Mouse (Mus musculus) CH12.LX (cell line): ENCODE results near the gene Dzip1l. TPM values are rescaled to one million over a fixed set of nuclear protein-coding genes. Genes with fewer than 3 reads are reported as not detected.

Experiments used
- DNase-seq: peaks from one replicate; pipeline ENCODE4 v3.0.0-alpha.2; 2013; ENCODE audit errors: extremely low read depth
- H3K27ac ChIP-seq: 2 replicates; pipeline ENCODE4 v1.5.1; 2012; ENCODE audit warnings: low read depth, mild to moderate bottlenecking, control low read depth, moderate library complexity; ENCODE audit not compliant: insufficient read depth
- H3K27me3 ChIP-seq: replicated peaks from 2 replicates; pipeline ENCODE3; 2012; ENCODE audit warnings: inconsistent platforms
- H3K36me3 ChIP-seq, 2 experiments: replicated peaks in 1 of 2; 2 replicates each; pipeline versions ENCODE3 to v1.6.1; 2012; ENCODE audit warnings: inconsistent platforms in 1 of 2, low read length in 1 of 2, mild to moderate bottlenecking in 1 of 2, mixed read lengths in 1 of 2, moderate library complexity in 1 of 2; ENCODE audit not compliant: control insufficient read depth in 1 of 2, insufficient read depth in 1 of 2
- H3K4me1 ChIP-seq, 2 experiments: 2 replicates each; pipeline ENCODE4 v1.6.1; 2012; ENCODE audit warnings: inconsistent platforms in 1 of 2, moderate library complexity in 1 of 2; ENCODE audit not compliant: insufficient read depth in 2 of 2, control insufficient read depth in 1 of 2
- H3K4me2 ChIP-seq: 2 replicates; pipeline ENCODE4 v1.6.1; 2012; ENCODE audit warnings: low read depth, mild to moderate bottlenecking, control low read depth; ENCODE audit not compliant: poor library complexity, insufficient read depth, severe bottlenecking
- H3K4me3 ChIP-seq, 3 experiments: fragments of 150-350 bp in 1 of 3; sonication (generic) in 1 of 3; replicated peaks in 1 of 3; 2 replicates each; pipeline versions ENCODE3 to v1.5.1; 2011 to 2012; ENCODE audit warnings: low read depth in 2 of 3, low read length in 2 of 3, mild to moderate bottlenecking in 2 of 3, moderate library complexity in 2 of 3, control low read depth in 1 of 3, improper control_type of control experiment in 1 of 3, inconsistent platforms in 1 of 3, mixed read lengths in 1 of 3; ENCODE audit not compliant: poor library complexity in 1 of 3
- H3K79me2 ChIP-seq: replicated peaks from 2 replicates; pipeline ENCODE4 v1.6.1; 2012; ENCODE audit warnings: mild to moderate bottlenecking, moderate library complexity; ENCODE audit not compliant: control insufficient read depth, poor library complexity, insufficient read depth, severe bottlenecking; ENCODE audit errors: extremely low read depth
- H3K9ac ChIP-seq: 2 replicates; pipeline ENCODE4 v1.6.1; 2012; ENCODE audit warnings: low read depth, mild to moderate bottlenecking, control low read depth, moderate library complexity; ENCODE audit not compliant: insufficient read depth
- H3K9me3 ChIP-seq: replicated peaks from 2 replicates; pipeline ENCODE3; 2012; ENCODE audit warnings: low read length, inconsistent platforms, mixed read lengths
- CHD2 ChIP-seq: IDR thresholded peaks from 2 replicates; pipeline ENCODE4 v1.6.1; 2011; ENCODE audit warnings: low read length, improper control_type of control experiment
- E2F4 ChIP-seq: IDR thresholded peaks from 2 replicates; pipeline ENCODE4 v1.6.1; 2011; ENCODE audit warnings: low read depth, low read length, improper control_type of control experiment; ENCODE audit not compliant: insufficient replicate concordance
- ELF1 ChIP-seq: IDR thresholded peaks from 2 replicates; pipeline ENCODE4 v1.6.1; 2014; ENCODE audit warnings: low read depth, mild to moderate bottlenecking, inconsistent platforms, low read length, improper control_type of control experiment
- JUN ChIP-seq: IDR thresholded peaks from 2 replicates; pipeline ENCODE4 v1.6.1; 2011; ENCODE audit warnings: low read depth, mild to moderate bottlenecking, low read length, improper control_type of control experiment, moderate library complexity; ENCODE audit not compliant: insufficient read depth
- JUND ChIP-seq: conservative IDR thresholded peaks from 2 replicates; pipeline ENCODE4 v1.6.1; 2011; ENCODE audit warnings: low read depth, low read length, improper control_type of control experiment
- MAX ChIP-seq: IDR thresholded peaks from 2 replicates; pipeline ENCODE4 v1.6.1; 2011; ENCODE audit warnings: low read length, improper control_type of control experiment
- MAZ ChIP-seq: IDR thresholded peaks from 2 replicates; pipeline ENCODE4 v1.6.1; 2012; ENCODE audit warnings: low read depth, mild to moderate bottlenecking, inconsistent platforms, low read length, improper control_type of control experiment, moderate library complexity
- MXI1 ChIP-seq: IDR thresholded peaks from 2 replicates; pipeline ENCODE4 v1.6.1; 2011; ENCODE audit warnings: mild to moderate bottlenecking, low read depth, low read length, improper control_type of control experiment
- NRF1 ChIP-seq: IDR thresholded peaks from 2 replicates; pipeline ENCODE4 v1.6.1; 2014; ENCODE audit warnings: low read depth, mild to moderate bottlenecking, inconsistent platforms, low read length, improper control_type of control experiment, moderate library complexity
- RCOR1 ChIP-seq: conservative IDR thresholded peaks from 2 replicates; pipeline ENCODE4 v1.6.1; 2012; ENCODE audit warnings: low read depth, mild to moderate bottlenecking, inconsistent platforms, low read length, improper control_type of control experiment
- SMC3 ChIP-seq: IDR thresholded peaks from 2 replicates; pipeline ENCODE4 v1.6.1; 2011; ENCODE audit warnings: low read depth, low read length, improper control_type of control experiment
- USF1 ChIP-seq: IDR thresholded peaks from 2 replicates; pipeline ENCODE4 v1.6.1; 2014; ENCODE audit warnings: low read depth, mild to moderate bottlenecking, inconsistent platforms, low read length, improper control_type of control experiment
- ZNF384 ChIP-seq: IDR thresholded peaks from 2 replicates; pipeline ENCODE4 v1.6.1; 2012; ENCODE audit warnings: low read depth, low read length, improper control_type of control experiment, inconsistent platforms
- dilution Hi-C: fragments of 300-500 bp; cut with MboI; formaldehyde crosslinking; loops from 2 replicates; pipeline ENCODE4 v1.14.3; 2020; ENCODE audit warnings: low sequenced_read_pairs; ENCODE audit not compliant: extremely low pct_unique_long_range_greater_than_20kb, extremely low pct_ligation_motif_present
- in situ Hi-C: fragments of 300-500 bp; cut with MboI; formaldehyde crosslinking; loops from 3 replicates; pipeline ENCODE4 v1.14.3; 2019; ENCODE audit warnings: low sequenced_read_pairs, low pct_ligation_motif_present, low pct_unique_long_range_greater_than_20kb, mixed read lengths
- polyA plus RNA-seq: library from polyadenylated mRNA; unstranded; fragments of >175 nt; gene quantifications from 2 replicates; pipeline ENCODE4 v1.2.1, GENCODE M21; 2012; ENCODE audit warnings: low read depth; ENCODE audit not compliant: insufficient read length
- total RNA-seq, 2 experiments: library from RNA; depleted of rRNA; stranded (reverse); fragments of 300-350 nt in 1 of 2; fragments of >200 nt in 1 of 2; gene quantifications; 2 replicates each; pipeline ENCODE4 v1.2.3; 2012 to 2014

Dzip1l gene
- total and polyA plus RNA-seq, 3 experiments, result not detected

DNA sequence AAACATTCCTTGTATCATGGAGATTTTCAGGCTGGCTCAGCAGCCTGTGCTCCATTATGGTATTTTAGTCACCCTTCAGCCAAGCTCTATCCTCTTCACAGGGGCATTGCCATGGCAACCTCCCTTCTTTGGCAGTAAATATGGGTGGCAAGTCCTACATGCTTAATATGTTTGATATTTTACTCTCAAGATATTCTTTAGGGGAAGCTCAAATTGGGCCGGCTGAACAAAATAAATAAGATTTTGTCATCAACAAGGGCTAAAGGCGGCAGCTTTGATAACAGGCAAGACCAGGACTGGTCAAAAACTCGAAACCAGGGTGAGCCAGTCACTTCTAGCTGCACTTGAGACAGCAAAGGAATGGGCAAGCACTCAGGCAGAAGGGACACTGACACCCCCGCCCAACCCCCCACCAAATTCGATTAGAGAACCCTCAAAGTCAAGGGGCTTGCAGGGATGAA is 55.8 kb downstream of the Dzip1l start:
- Histone ChIP-seq H3K36me3 (no peaks in the 10 kb centered on the region), H3K27ac (no peak overlapping the region), H3K4me1 (no peaks in the 10 kb centered on the region), H3K9me3 (no peaks in the 10 kb centered on the region), H3K4me2 (no peak overlapping the region), H3K9ac (no peak overlapping the region), H3K4me3 (no peak overlapping the region), H3K79me2 (no peaks in the 10 kb centered on the region), H3K27me3 (peaks cover 37% of the 10 kb centered on the region)
- dilution Hi-C loops, result no loop called here
- DNase-seq, result no peak
- TF ChIP-seq CHD2 (no peak), ZNF384 (no peak), JUN (no peak), USF1 (no peak)
- in situ Hi-C loops, result no loop called here

DNA sequence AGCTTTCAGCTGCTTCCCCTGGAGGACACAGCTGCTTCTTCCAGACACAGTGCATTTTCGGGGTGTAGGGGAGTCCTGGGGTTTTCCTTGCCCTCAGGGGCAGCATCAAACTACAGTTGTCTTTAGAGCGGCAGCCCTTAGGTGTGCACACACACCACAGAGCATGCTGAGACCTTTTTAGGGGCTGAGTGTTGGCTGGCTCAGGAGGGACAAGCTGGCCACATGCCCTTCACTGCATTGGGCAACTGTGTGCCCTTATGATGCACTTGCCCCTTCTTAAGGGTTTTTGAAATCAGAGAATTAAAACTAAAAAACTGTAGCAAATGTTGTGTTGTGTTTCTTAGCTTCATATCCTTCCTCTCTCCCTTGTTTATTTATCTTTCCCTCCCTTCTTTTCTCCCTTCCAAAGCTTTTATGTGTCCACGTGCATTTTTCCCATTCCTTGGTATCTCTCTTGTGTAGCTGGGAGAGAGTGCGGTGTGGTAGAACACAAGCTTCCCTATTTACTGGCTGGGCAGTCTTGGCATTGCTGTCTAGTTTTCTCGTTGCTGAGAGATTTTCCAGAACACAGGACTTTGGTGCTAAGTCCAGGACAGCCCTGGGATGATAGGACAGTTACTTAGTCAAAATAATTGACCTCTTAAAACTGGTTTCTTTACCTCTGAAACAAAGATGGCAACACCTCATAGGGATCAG is 56.4 kb downstream of the Dzip1l start:
- H3K36me3 ChIP-seq, result no peaks in the 10 kb centered on the region
- H3K4me3 ChIP-seq, result no peak overlapping the region
- in situ Hi-C loops (no loop called here), dilution Hi-C loops (no loop called here)
- no peak for TF ChIP-seq ZNF384
- TF ChIP-seq ELF1, result no peak
- no peak for TF ChIP-seq SMC3
- no peak for TF ChIP-seq MAX
- no peak for TF ChIP-seq CHD2
- no peak for TF ChIP-seq RCOR1
- no peak for TF ChIP-seq E2F4
- no peak for TF ChIP-seq MAZ
- no peak overlapping the region for H3K9ac ChIP-seq
- no peak for DNase-seq
- no peak overlapping the region for H3K4me2 ChIP-seq
- H3K4me1 ChIP-seq, result no peaks in the 10 kb centered on the region
- no peaks in the 10 kb centered on the region for H3K79me2 ChIP-seq
- H3K27ac ChIP-seq, result no peak overlapping the region
- H3K9me3 ChIP-seq, result no peaks in the 10 kb centered on the region
- peaks cover 33% of the 10 kb centered on the region for H3K27me3 ChIP-seq

DNA sequence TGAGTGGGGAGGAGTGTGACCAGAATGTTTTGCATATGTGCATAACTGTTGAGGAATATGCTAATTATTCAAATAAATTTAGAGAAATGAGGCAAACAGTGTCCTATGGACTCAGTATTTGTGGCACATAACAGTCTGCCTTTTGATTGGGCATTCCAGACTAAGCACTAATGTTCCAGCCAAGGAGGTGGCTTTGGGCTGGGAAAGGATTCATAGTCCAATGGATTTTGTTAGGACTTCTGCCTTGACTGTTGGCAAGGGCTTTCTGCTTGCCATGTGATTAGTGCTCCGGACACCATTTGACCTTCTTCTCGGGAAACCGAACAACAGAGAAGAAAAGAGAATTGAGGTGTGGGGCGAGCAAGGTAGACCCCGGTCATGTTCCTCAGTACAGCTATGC is 60.5 kb downstream of the Dzip1l start:
- dilution Hi-C loops, result no loop called here
- in situ Hi-C loops, result no loop called here
- H3K36me3 ChIP-seq, result no peaks in the 10 kb centered on the region

More for the DNA sequence above, 60.5 kb downstream of the Dzip1l start:
- Histone ChIP-seq H3K27ac (no peak overlapping the region), H3K79me2 (no peaks in the 10 kb centered on the region), H3K27me3 (peaks cover 23% of the 10 kb centered on the region), H3K9me3 (peaks cover 1% of the 10 kb centered on the region), H3K4me1 (no peaks in the 10 kb centered on the region), H3K9ac (no peak overlapping the region), H3K4me2 (no peak overlapping the region), H3K4me3 (no peak overlapping the region)
- DNase-seq, result no peak
- TF ChIP-seq JUND (no peak), MXI1 (no peak), NRF1 (no peak), RCOR1 (no peak), MAZ (no peak), ZNF384 (no peak)
